In the genomic region with DNA sequence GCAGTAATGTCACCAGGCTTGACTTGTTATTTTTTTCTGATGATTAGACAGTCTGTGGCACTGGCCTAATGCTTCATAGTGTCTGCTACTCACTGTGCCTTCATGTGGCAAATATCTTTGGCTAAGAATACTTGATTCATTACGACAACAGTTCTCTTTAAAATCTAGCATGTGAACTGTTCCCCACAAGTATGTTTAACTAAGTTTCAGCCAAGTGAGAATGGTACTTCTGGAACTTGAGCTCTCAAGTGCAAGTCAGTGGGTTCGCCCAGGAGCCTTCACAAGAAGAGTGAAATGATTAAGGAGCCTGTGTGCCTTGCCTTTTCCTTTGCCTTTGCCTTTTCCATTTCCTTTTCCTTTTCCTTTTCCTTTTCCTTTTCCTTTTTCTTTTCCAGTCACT, we compare ENCODE assay signal across 34 mouse cellular contexts. TPM values are rescaled to one million over a fixed set of nuclear protein-coding genes. Genes with fewer than 3 reads are reported as not detected.
DNase-seq lines count a peak whose midpoint lies in the region; ATAC-seq and TF ChIP-seq lines count a peak whose summit lies in the region.
"Had no signal": no experiment of that assay in that cellular context is flagged by ENCODE, and none has a peak within 500 bp of the region (broad histone marks: within the 10 kb centered on the region; RNA-seq: fewer than 3 reads in every experiment).

No protein-coding gene starts in this region.

- peak; percentile 31; the same call in 1 of the 2 replicates for ATAC-seq in liver, postnatal 0 days
- ATAC-seq in lung, embryonic 15.5 days (ENCODE audit: borderline replicate concordance, extremely low read depth, low FRiP score, low TSS enrichment) = no peak
- ATAC-seq: inflammation-experienced regulatory T-cells, adult 6 months; Patski had no signal

- H3K4me2 ChIP-seq in liver, postnatal 0 days (ENCODE audit: low read depth, low read length) = peak overlapping the region; percentile 62
- H3K4me2 ChIP-seq in lung, embryonic 15.5 days = no peak overlapping the region
- H3K4me2 ChIP-seq: embryonic facial prominence, embryonic 13.5 days; heart, embryonic 13.5 days; hindbrain, embryonic 15.5 days; limb, embryonic 12.5 days; liver, embryonic 13.5 days; stomach, embryonic 15.5 days had no signal

- H3K27me3 ChIP-seq in liver, postnatal 0 days (ENCODE audit: insufficient read depth, low read length) = no peaks in the 10 kb centered on the region
- H3K27me3 ChIP-seq in lung, embryonic 15.5 days = no peaks in the 10 kb centered on the region
- H3K27me3 ChIP-seq: embryonic facial prominence, embryonic 13.5 days; heart, embryonic 13.5 days; hindbrain, embryonic 15.5 days; limb, embryonic 12.5 days; liver, embryonic 13.5 days; stomach, embryonic 15.5 days had no signal

- H3K36me3 ChIP-seq in liver, postnatal 0 days (replicated peaks; ENCODE audit: insufficient read depth, low read length) = no peaks in the 10 kb centered on the region
- H3K36me3 ChIP-seq in lung, embryonic 15.5 days = no peaks in the 10 kb centered on the region
- H3K36me3 ChIP-seq: embryonic facial prominence, embryonic 13.5 days; G1E; heart, embryonic 13.5 days; hindbrain, embryonic 15.5 days; limb, embryonic 12.5 days; liver, embryonic 13.5 days; stomach, embryonic 15.5 days had no signal

- no peak for TF ChIP-seq CTCF in liver, postnatal 0 days (IDR thresholded peaks at IDR 0.05; ENCODE audit: low read depth)

- H3K4me3 ChIP-seq in liver, postnatal 0 days (ENCODE audit: low read depth, low read length) = peak overlapping the region; percentile 40
- no peak overlapping the region for H3K4me3 ChIP-seq in lung, embryonic 15.5 days
- H3K4me3 ChIP-seq: embryonic facial prominence, embryonic 13.5 days; heart, adult 2 months; heart, embryonic 13.5 days; hindbrain, embryonic 15.5 days; limb, embryonic 12.5 days; liver, embryonic 13.5 days; stomach, embryonic 15.5 days had no signal

- no peaks in the 10 kb centered on the region for H3K9me3 ChIP-seq in liver, postnatal 0 days (ENCODE audit: low read length)
- no peaks in the 10 kb centered on the region for H3K9me3 ChIP-seq in lung, embryonic 15.5 days
- H3K9me3 ChIP-seq: embryonic facial prominence, embryonic 13.5 days; G1E; heart, embryonic 13.5 days; hindbrain, embryonic 15.5 days; limb, embryonic 12.5 days; liver, embryonic 13.5 days; stomach, embryonic 15.5 days had no signal

- no peak for TF ChIP-seq EP300 in liver, postnatal 0 days (IDR thresholded peaks at IDR 0.05; ENCODE audit: low read depth)

- 67% methylated on average over 2 of the region's 2 CpGs for WGBS in liver, postnatal 0 days (ENCODE audit: insufficient replicate concordance)
- WGBS in lung, embryonic 15.5 days = 53% methylated on average over 2 of the region's 2 CpGs

- 0 out of 2 replicates have a peak, but pooled peaks cover 4% of the 10 kb centered on the region for H3K4me1 ChIP-seq in liver, postnatal 0 days (ENCODE audit: insufficient read depth)
- H3K4me1 ChIP-seq in lung, embryonic 15.5 days = peaks cover 9% of the 10 kb centered on the region; the same call in 1 of the 2 replicates
- H3K4me1 ChIP-seq: embryonic facial prominence, embryonic 13.5 days; heart, embryonic 13.5 days; hindbrain, embryonic 15.5 days; limb, embryonic 12.5 days; liver, embryonic 13.5 days; stomach, embryonic 15.5 days had no signal

- H3K9ac ChIP-seq in liver, postnatal 0 days (replicated peaks) = peak overlapping the region; percentile 57
- H3K9ac ChIP-seq in lung, embryonic 15.5 days = no peak overlapping the region
- H3K9ac ChIP-seq: embryonic facial prominence, embryonic 13.5 days; heart, embryonic 13.5 days; hindbrain, embryonic 15.5 days; limb, embryonic 12.5 days; liver, embryonic 13.5 days; stomach, embryonic 15.5 days had no signal

- peak overlapping the region; percentile 83 for H3K27ac ChIP-seq in liver, postnatal 0 days (ENCODE audit: low read depth)
- 0 out of 2 replicates have a peak overlapping the region, but pooled peaks have one; percentile 45 for H3K27ac ChIP-seq in lung, embryonic 15.5 days
- H3K27ac ChIP-seq: embryonic facial prominence, embryonic 13.5 days; heart, adult 2 months; heart, embryonic 13.5 days; hindbrain, embryonic 15.5 days; limb, embryonic 12.5 days; liver, embryonic 13.5 days; stomach, embryonic 15.5 days had no signal

- no peak for DNase-seq in liver, postnatal 0 days
- DNase-seq in liver = no peak
- DNase-seq in lung, postnatal 25 days (ENCODE audit: low spot score) = peak; percentile 87
- no peak for DNase-seq in heart, adult 18-20 months
- no peak for DNase-seq in ovary, adult 18-20 months (ENCODE audit: low spot score)
- no peak for DNase-seq in frontal cortex, postnatal 14 days (ENCODE audit: low spot score in 2 of 2)
- DNase-seq: adrenal gland, postnatal 14 days; cerebellum, adult 11-12 months; cerebellum, adult 9-11 months; gastrocnemius, postnatal 14 days; heart, adult 2 months; heart, postnatal 10 days; kidney, adult 11 months; kidney, postnatal 14 days; layer of hippocampus, adult 9-11 months; liver, embryonic 13.5 days; midbrain, embryonic 14.5 days; right cerebral cortex, postnatal 25 days had no signal

RNA-seq across cellular contexts. Expression of a gene that starts 0.8 kb away (rescaled TPM):
- polyA plus RNA-seq in liver, postnatal 0 days (2015; fragmentation: Nextera tagmentation; extraction: Ambion mirVana) = 129 and 137 TPM in 2 replicates
- polyA plus RNA-seq in lung, embryonic 15.5 days (2015; fragmentation: Nextera tagmentation; extraction: Ambion mirVana) = 0.16 and 0.18 TPM in 2 replicates
- total RNA-seq in heart, adult 18-20 months (2021) = under 1 TPM; 0.20 to 0.31 TPM
- total RNA-seq: common myeloid progenitor, adult 5-6 weeks; G1E; gastrocnemius, postnatal 14 days; heart, adult 2 months; heart, postnatal 10 days; hematopoietic stem cell, adult 5-6 weeks; left cerebral cortex, adult 18-20 months had no signal
- polyA plus RNA-seq: embryonic facial prominence, embryonic 13.5 days; forebrain, embryonic 11.5 days; G1E; heart, embryonic 13.5 days; hindbrain, embryonic 15.5 days; inflammation-experienced regulatory T-cells, adult 6 months; kidney, embryonic 14.5 days; limb, embryonic 12.5 days; midbrain, embryonic 14.5 days; neural tube, embryonic 14.5 days; Patski had no signal

RNA-seq across cellular contexts. Expression of a gene that starts 42.4 kb away (rescaled TPM):
- 13.9 and 20.5 TPM in 2 replicates for polyA plus RNA-seq in liver, postnatal 0 days (2015; fragmentation: Nextera tagmentation; extraction: Ambion mirVana)
- polyA plus RNA-seq in lung, embryonic 15.5 days (2015; fragmentation: Nextera tagmentation; extraction: Ambion mirVana) = 2.3 and 2.7 TPM in 2 replicates
- total RNA-seq in heart, adult 18-20 months (2021) = under 1 TPM; 0.35 to 0.64 TPM
- total RNA-seq: common myeloid progenitor, adult 5-6 weeks; G1E; left cerebral cortex, adult 18-20 months; monocyte, adult 5-6 weeks had no signal
- polyA plus RNA-seq: G1E; inflammation-experienced regulatory T-cells, adult 6 months had no signal

RNA-seq across cellular contexts. Expression of a gene that starts 55.3 kb away (rescaled TPM):
- polyA plus RNA-seq in liver, postnatal 0 days (2015; fragmentation: Nextera tagmentation; extraction: Ambion mirVana) = 1.2 and 1.5 TPM in 2 replicates
- 16.7 and 20.1 TPM in 2 replicates for polyA plus RNA-seq in lung, embryonic 15.5 days (2015; fragmentation: Nextera tagmentation; extraction: Ambion mirVana)
- 1 to 10 TPM; 7.9 TPM for total RNA-seq in heart, adult 18-20 months (2021)
- total RNA-seq: G1E; monocyte, adult 5-6 weeks had no signal
- polyA plus RNA-seq: G1E; inflammation-experienced regulatory T-cells, adult 6 months had no signal

Comparison
In these comparisons a context has a peak if more than half of its experiments do, and no peak if none do; other contexts are left out.
1. RNA of a gene that starts 0.8 kb away (polyA plus RNA-seq): 129 to 137 TPM in liver, postnatal 0 days; 0.16 to 0.18 TPM in lung, embryonic 15.5 days; every median in the first group is over 100 times any median in the second.